Mouse (Mus musculus): ENCODE data around the gene Pcyt1a. TPM values are rescaled to one million over a fixed set of nuclear protein-coding genes. Genes with fewer than 3 reads are reported as not detected.

Pcyt1a gene
- polyA plus RNA-seq, 1 experiment = 115 TPM

- Histone ChIP-seq H3K36me3 (ENCODE audit: control insufficient read depth, insufficient read depth, low read length) (peaks cover 3% of the 10 kb centered on the region), H3K27ac (ENCODE audit: insufficient read depth, low read depth, low read length) (peak overlapping the region; percentile 46; the same call in 1 of the 2 replicates), H3K27me3 (ENCODE audit: control insufficient read depth, insufficient read depth, low read length) (no peaks in the 10 kb centered on the region), H3K4me1 (ENCODE audit: control insufficient read depth, insufficient read depth, insufficient read length, low read length) (no peaks in the 10 kb centered on the region), H3K4me3 (ENCODE audit: low read depth, low read length) (no peak overlapping the region)
- 69% methylated on average over 6 of the region's 6 CpGs for WGBS
- TF ChIP-seq CTCF (IDR thresholded peaks at IDR 0.05; ENCODE audit: extremely low read depth, insufficient read length, insufficient replicate concordance, low read depth, low read length) (no peak), POLR2A (IDR thresholded peaks at IDR 0.05; ENCODE audit: low read depth, low read length) (no peak)
These were observed 34.8 kb upstream of the Pcyt1a start for GRCm38 (mm10) chr16:32395679-32396540.

- H3K4me3 ChIP-seq (ENCODE audit: low read depth, low read length) = no peak overlapping the region
- WGBS = 70% methylated on average over 3 of the region's 3 CpGs
- H3K36me3 ChIP-seq (ENCODE audit: control insufficient read depth, insufficient read depth, low read length) = peaks cover 3% of the 10 kb centered on the region
- TF ChIP-seq POLR2A (IDR thresholded peaks at IDR 0.05; ENCODE audit: low read depth, low read length) (no peak), CTCF (IDR thresholded peaks at IDR 0.05; ENCODE audit: extremely low read depth, insufficient read length, insufficient replicate concordance, low read depth, low read length) (no peak)
- no peaks in the 10 kb centered on the region for H3K4me1 ChIP-seq (ENCODE audit: control insufficient read depth, insufficient read depth, insufficient read length, low read length)
- H3K27ac ChIP-seq (ENCODE audit: insufficient read depth, low read depth, low read length) = no peak overlapping the region; the same call in 1 of the 2 replicates
- no peaks in the 10 kb centered on the region for H3K27me3 ChIP-seq (ENCODE audit: control insufficient read depth, insufficient read depth, low read length)
These were observed 34.2 kb upstream of the Pcyt1a start for GRCm38 (mm10) chr16:32396541-32396835.

- WGBS = 72% methylated on average over 3 of the region's 3 CpGs
- no peak overlapping the region for H3K4me3 ChIP-seq (ENCODE audit: low read depth, low read length)
- no peak for TF ChIP-seq CTCF (IDR thresholded peaks at IDR 0.05; ENCODE audit: extremely low read depth, insufficient read length, insufficient replicate concordance, low read depth, low read length)
- no peak for TF ChIP-seq POLR2A (IDR thresholded peaks at IDR 0.05; ENCODE audit: low read depth, low read length)
- no peak overlapping the region for H3K27ac ChIP-seq (ENCODE audit: insufficient read depth, low read depth, low read length)
- H3K4me1 ChIP-seq (ENCODE audit: control insufficient read depth, insufficient read depth, insufficient read length, low read length) = no peaks in the 10 kb centered on the region
- H3K27me3 ChIP-seq (ENCODE audit: control insufficient read depth, insufficient read depth, low read length) = no peaks in the 10 kb centered on the region
- no peaks in the 10 kb centered on the region; the same call in 1 of the 2 replicates for H3K36me3 ChIP-seq (ENCODE audit: control insufficient read depth, insufficient read depth, low read length)
These were observed 32.5 kb upstream of the Pcyt1a start for GRCm38 (mm10) chr16:32398206-32398605.

GRCm38 (mm10) chr16:32400267-32400666, 30.5 kb upstream of the Pcyt1a start, which contains the start of gene Tm4sf19:
Gene Tm4sf19 (plus strand): TSS chr16:32400506.
- Histone ChIP-seq H3K27ac (ENCODE audit: insufficient read depth, low read depth, low read length) (peak within 1 kb of the TSS; percentile 36), H3K36me3 (ENCODE audit: control insufficient read depth, insufficient read depth, low read length) (no peaks in the 10 kb centered on the region), H3K27me3 (ENCODE audit: control insufficient read depth, insufficient read depth, low read length) (no peaks in the 10 kb centered on the region), H3K4me1 (ENCODE audit: control insufficient read depth, insufficient read depth, insufficient read length, low read length) (no peaks in the 10 kb centered on the region), H3K4me3 (ENCODE audit: low read depth, low read length) (no peak within 1 kb of the TSS)
- WGBS = 75% methylated on average over 7 of the region's 7 CpGs
- no peak for TF ChIP-seq POLR2A (IDR thresholded peaks at IDR 0.05; ENCODE audit: low read depth, low read length)
- TF ChIP-seq CTCF (IDR thresholded peaks at IDR 0.05; ENCODE audit: extremely low read depth, insufficient read length, insufficient replicate concordance, low read depth, low read length) = no peak

GRCm38 (mm10) chr16:32401335-32401965, 29.3 kb upstream of the Pcyt1a start:
- Histone ChIP-seq H3K36me3 (ENCODE audit: control insufficient read depth, insufficient read depth, low read length) (no peaks in the 10 kb centered on the region), H3K27me3 (ENCODE audit: control insufficient read depth, insufficient read depth, low read length) (no peaks in the 10 kb centered on the region), H3K4me1 (ENCODE audit: control insufficient read depth, insufficient read depth, insufficient read length, low read length) (no peaks in the 10 kb centered on the region), H3K27ac (ENCODE audit: insufficient read depth, low read depth, low read length) (peak overlapping the region; percentile 36), H3K4me3 (ENCODE audit: low read depth, low read length) (no peak overlapping the region)
- 80% methylated on average over 9 of the region's 9 CpGs for WGBS
- TF ChIP-seq POLR2A (IDR thresholded peaks at IDR 0.05; ENCODE audit: low read depth, low read length) (no peak), CTCF (IDR thresholded peaks at IDR 0.05; ENCODE audit: extremely low read depth, insufficient read length, insufficient replicate concordance, low read depth, low read length) (no peak)

- H3K4me3 ChIP-seq (ENCODE audit: low read depth, low read length) = no peak overlapping the region
- no peaks in the 10 kb centered on the region for H3K4me1 ChIP-seq (ENCODE audit: control insufficient read depth, insufficient read depth, insufficient read length, low read length)
- H3K27ac ChIP-seq (ENCODE audit: insufficient read depth, low read depth, low read length) = no peak overlapping the region
- H3K27me3 ChIP-seq (ENCODE audit: control insufficient read depth, insufficient read depth, low read length) = no peaks in the 10 kb centered on the region
- 78% methylated on average over 3 of the region's 3 CpGs for WGBS
- no peaks in the 10 kb centered on the region for H3K36me3 ChIP-seq (ENCODE audit: control insufficient read depth, insufficient read depth, low read length)
- no peak for TF ChIP-seq CTCF (IDR thresholded peaks at IDR 0.05; ENCODE audit: extremely low read depth, insufficient read length, insufficient replicate concordance, low read depth, low read length)
- no peak for TF ChIP-seq POLR2A (IDR thresholded peaks at IDR 0.05; ENCODE audit: low read depth, low read length)
These were observed 27.9 kb upstream of the Pcyt1a start for GRCm38 (mm10) chr16:32402818-32403217.

- WGBS = 95% methylated on average over 9 of the region's 9 CpGs
- TF ChIP-seq CTCF (IDR thresholded peaks at IDR 0.05; ENCODE audit: extremely low read depth, insufficient read length, insufficient replicate concordance, low read depth, low read length) (no peak), POLR2A (IDR thresholded peaks at IDR 0.05; ENCODE audit: low read depth, low read length) (no peak)
- no peaks in the 10 kb centered on the region for H3K36me3 ChIP-seq (ENCODE audit: control insufficient read depth, insufficient read depth, low read length)
- H3K27ac ChIP-seq (ENCODE audit: insufficient read depth, low read depth, low read length) = no peak overlapping the region
- H3K27me3 ChIP-seq (ENCODE audit: control insufficient read depth, insufficient read depth, low read length) = no peaks in the 10 kb centered on the region
- no peak overlapping the region for H3K4me3 ChIP-seq (ENCODE audit: low read depth, low read length)
- no peaks in the 10 kb centered on the region for H3K4me1 ChIP-seq (ENCODE audit: control insufficient read depth, insufficient read depth, insufficient read length, low read length)
These were observed 25.0 kb upstream of the Pcyt1a start for GRCm38 (mm10) chr16:32405716-32406115.

Data from small intestine, adult 2 months (tissue).